Mouse (Mus musculus) thymus, adult 18-20 months (tissue): Measurements from ENCODE around the gene Als2cr12.
"Not testable (repeated sequence)": the region's sequence is repeated elsewhere in the genome, so short reads cannot be mapped to it uniquely, and the experiment has no call there.

Experiments used
- DNase-seq, 2 experiments: peaks; one replicate each; pipeline ENCODE4 v3.0.0; 2022; ENCODE audit warnings: mixed read lengths in 2 of 2

Gene Als2cr12

GRCm38 (mm10) chr1:58717589-58718270 lies 21.9 kb upstream of the Als2cr12 start:
- DNase-seq, result no peak

GRCm38 (mm10) chr1:58716883-58717220 lies 21.1 kb upstream of the Als2cr12 start:
- DNase-seq, result no peak

GRCm38 (mm10) chr1:58716162-58716882 lies 20.5 kb upstream of the Als2cr12 start:
- no peak for DNase-seq

- DNase-seq, result no peak
Observed at GRCm38 (mm10) chr1:58715536-58715935, 19.7 kb upstream of the Als2cr12 start.

- no peak for DNase-seq
Observed at GRCm38 (mm10) chr1:58714361-58714760, 18.6 kb upstream of the Als2cr12 start.

- DNase-seq, result no peak
Observed at GRCm38 (mm10) chr1:58713893-58714231, 18.1 kb upstream of the Als2cr12 start.

- peak in 1 of 2 experiments; percentile 60 for DNase-seq
Observed at GRCm38 (mm10) chr1:58713081-58713892, 17.5 kb upstream of the Als2cr12 start.

GRCm38 (mm10) chr1:58712076-58713061 lies 16.6 kb upstream of the Als2cr12 start:
- no peak for DNase-seq

GRCm38 (mm10) chr1:58711365-58712016 lies 15.7 kb upstream of the Als2cr12 start, which contains the start of gene Cflar:
TSS of gene Cflar (plus strand) at chr1:58711508.
- peak; percentile 59 to 68 for DNase-seq

- DNase-seq, result no peak
Observed at GRCm38 (mm10) chr1:58710711-58711364, 15.0 kb upstream of the Als2cr12 start.

- DNase-seq, result not testable (repeated sequence)
Observed at GRCm38 (mm10) chr1:58710043-58710442, 14.3 kb upstream of the Als2cr12 start.

GRCm38 (mm10) chr1:58700580-58701162 lies 4.9 kb upstream of the Als2cr12 start:
- DNase-seq, result not testable (repeated sequence)

GRCm38 (mm10) chr1:58699988-58700387 lies 4.2 kb upstream of the Als2cr12 start:
- DNase-seq, result no peak

GRCm38 (mm10) chr1:58698781-58699180 lies 3.0 kb upstream of the Als2cr12 start:
- DNase-seq, result no peak

GRCm38 (mm10) chr1:58697607-58698006 lies 1.8 kb upstream of the Als2cr12 start:
- DNase-seq, result not testable (repeated sequence)

- no peak for DNase-seq
Observed at GRCm38 (mm10) chr1:58693696-58694095, 2.1 kb downstream of the Als2cr12 start.

GRCm38 (mm10) chr1:58691718-58692117 lies 4.1 kb downstream of the Als2cr12 start:
- DNase-seq, result not testable (repeated sequence)

- not testable (repeated sequence) for DNase-seq
Observed at GRCm38 (mm10) chr1:58690834-58691488, 4.8 kb downstream of the Als2cr12 start.

- no peak for DNase-seq
Observed at GRCm38 (mm10) chr1:58690006-58690744, 5.6 kb downstream of the Als2cr12 start.
